Mouse (Mus musculus) left cerebral cortex, adult 9 months (tissue): ENCODE measurements around the gene Faf2.
"Not testable (repeated sequence)": the region's sequence is repeated elsewhere in the genome, so short reads cannot be mapped to it uniquely, and the experiment has no call there.

Experiments
- DNase-seq, 2 experiments: peaks; one replicate each; pipeline ENCODE4 v3.0.0; 2022; ENCODE audit warnings: low spot score in 2 of 2

The Faf2 gene

GRCm38 (mm10) chr13:54605426-54605825, 16.2 kb upstream of the Faf2 start:
- no peak for DNase-seq

GRCm38 (mm10) chr13:54607204-54607603, 14.4 kb upstream of the Faf2 start:
- no peak for DNase-seq

- DNase-seq = no peak
Observed at GRCm38 (mm10) chr13:54608002-54608401, 13.6 kb upstream of the Faf2 start.

- DNase-seq = peak in 1 of 2 experiments; percentile 41
Observed at GRCm38 (mm10) chr13:54608666-54609065, 12.9 kb upstream of the Faf2 start.

- DNase-seq = no peak
Observed at GRCm38 (mm10) chr13:54609301-54609700, 12.3 kb upstream of the Faf2 start.

GRCm38 (mm10) chr13:54610613-54610971, 11.0 kb upstream of the Faf2 start:
- no peak for DNase-seq

GRCm38 (mm10) chr13:54610972-54611754, 10.4 kb upstream of the Faf2 start, which contains the start of gene Cltb:
Gene Cltb (minus strand): TSS chr13:54611344.
- DNase-seq = peak; percentile 62 to 89

GRCm38 (mm10) chr13:54613141-54613540, 8.4 kb upstream of the Faf2 start:
- not testable (repeated sequence) for DNase-seq

- DNase-seq = no peak
Observed at GRCm38 (mm10) chr13:54616307-54616706, 5.3 kb upstream of the Faf2 start.

GRCm38 (mm10) chr13:54616998-54617397, 4.6 kb upstream of the Faf2 start:
- DNase-seq = no peak

- no peak for DNase-seq
Observed at GRCm38 (mm10) chr13:54621960-54622521, 457 bp downstream of the Faf2 start.

GRCm38 (mm10) chr13:54629128-54629527, 7.5 kb downstream of the Faf2 start:
- no peak for DNase-seq

- DNase-seq = no peak
Observed at GRCm38 (mm10) chr13:54632731-54633277, 11.2 kb downstream of the Faf2 start.

- DNase-seq = no peak
Observed at GRCm38 (mm10) chr13:54635011-54635410, 13.4 kb downstream of the Faf2 start.

- no peak for DNase-seq
Observed at GRCm38 (mm10) chr13:54650461-54650860, 28.9 kb downstream of the Faf2 start.

GRCm38 (mm10) chr13:54660877-54661276, 39.3 kb downstream of the Faf2 start:
- no peak for DNase-seq

GRCm38 (mm10) chr13:54661358-54661757, 39.8 kb downstream of the Faf2 start:
- DNase-seq = no peak

GRCm38 (mm10) chr13:54663999-54664398, 42.4 kb downstream of the Faf2 start:
- no peak for DNase-seq

- DNase-seq = no peak
Observed at GRCm38 (mm10) chr13:54664509-54664908, 42.9 kb downstream of the Faf2 start.

- DNase-seq = no peak
Observed at GRCm38 (mm10) chr13:54665062-54665461, 43.5 kb downstream of the Faf2 start.

GRCm38 (mm10) chr13:54670491-54670890, 48.9 kb downstream of the Faf2 start:
- DNase-seq = no peak

GRCm38 (mm10) chr13:54675895-54676590, 54.5 kb downstream of the Faf2 start:
- DNase-seq = no peak

GRCm38 (mm10) chr13:54678263-54678662, 56.7 kb downstream of the Faf2 start:
- DNase-seq = no peak
